Mouse (Mus musculus): ENCODE measurements around the gene Pde6b. TPM values are rescaled to one million over a fixed set of nuclear protein-coding genes. Genes with fewer than 3 reads are reported as not detected.

Pde6b gene
- total and polyA plus RNA-seq, 3 experiments, result 0.49 TPM; not detected in 2

GRCm38 (mm10) chr5:108433804-108434587 is 45.8 kb downstream of the Pde6b start, which contains the start of gene Atp5k:
Atp5k (minus strand) TSS chr5:108434448.
- ATAC-seq (ENCODE audit: extremely low read depth, insufficient number of reproducible peaks, low FRiP score, poor library complexity, severe bottlenecking), result peak; percentile 88
- peaks cover 30% of the 10 kb centered on the region for H3K27me3 ChIP-seq (ENCODE audit: insufficient read depth, low read length)
- peak; percentile 91 for DNase-seq (ENCODE audit: low spot score)
- TF ChIP-seq POLR2AphosphoS5 (IDR thresholded peaks at IDR 0.05; ENCODE audit: insufficient replicate concordance, low read depth, low read length) (no peak), CTCF (IDR thresholded peaks at IDR 0.05; ENCODE audit: low read depth, low read length) (peak; percentile 84), TAL1 (conservative IDR thresholded peaks at IDR 0.05; ENCODE audit: low read depth, low read length) (no peak)
- peak within 1 kb of the TSS; percentile 89 for H3K4me3 ChIP-seq (ENCODE audit: low read depth, low read length)
- H3K9me3 ChIP-seq (replicated peaks), result no peaks in the 10 kb centered on the region
- peaks cover 32% of the 10 kb centered on the region for H3K4me1 ChIP-seq (ENCODE audit: insufficient read depth, low read depth, low read length)
- peaks cover 43% of the 10 kb centered on the region for H3K36me3 ChIP-seq (replicated peaks)

DNA sequence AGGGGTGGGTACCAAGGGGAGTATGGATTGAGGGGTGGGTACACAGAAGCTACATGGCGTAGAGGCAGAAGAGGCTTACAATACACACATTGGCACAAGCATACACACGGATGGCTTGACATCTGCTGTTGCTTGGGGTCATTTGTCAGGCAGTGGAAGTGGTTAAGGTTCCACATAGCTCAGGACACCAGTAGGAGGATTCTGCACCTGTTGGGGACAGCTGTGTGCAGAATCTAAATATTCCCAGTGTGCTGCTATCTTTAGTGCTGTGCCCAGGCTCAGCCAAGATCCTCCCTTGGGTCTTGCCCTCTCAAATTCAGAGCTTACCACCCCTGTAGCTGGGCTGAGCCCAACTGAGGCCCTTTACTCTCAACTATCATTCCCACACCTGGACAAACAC is 47.9 kb downstream of the Pde6b start:
- TF ChIP-seq GATA2 (IDR thresholded peaks at IDR 0.05; ENCODE audit: borderline replicate concordance, low read depth, low read length) (no peak), CTCF (IDR thresholded peaks at IDR 0.05; ENCODE audit: low read depth, low read length) (no peak), TAL1 (conservative IDR thresholded peaks at IDR 0.05; ENCODE audit: low read depth, low read length) (no peak), GATA1 (IDR thresholded peaks at IDR 0.05; ENCODE audit: borderline replicate concordance, low read length) (no peak), POLR2AphosphoS5 (IDR thresholded peaks at IDR 0.05; ENCODE audit: insufficient replicate concordance, low read depth, low read length) (no peak)
- DNase-seq (ENCODE audit: low spot score) (no peak), ATAC-seq (ENCODE audit: extremely low read depth, insufficient number of reproducible peaks, low FRiP score, poor library complexity, severe bottlenecking) (no peak)
- H3K9me3 ChIP-seq (replicated peaks), result no peaks in the 10 kb centered on the region
- peaks cover 23% of the 10 kb centered on the region for H3K36me3 ChIP-seq (replicated peaks)
- H3K4me1 ChIP-seq (ENCODE audit: insufficient read depth, low read depth, low read length), result peaks cover 33% of the 10 kb centered on the region
- H3K27me3 ChIP-seq (ENCODE audit: insufficient read depth, low read length), result peaks cover 38% of the 10 kb centered on the region
- H3K4me3 ChIP-seq (ENCODE audit: low read depth, low read length), result no peak overlapping the region

GRCm38 (mm10) chr5:108446973-108447372 is 58.8 kb downstream of the Pde6b start:
- Histone ChIP-seq H3K9me3 (replicated peaks) (no peaks in the 10 kb centered on the region), H3K27me3 (ENCODE audit: insufficient read depth, low read length) (peaks cover 69% of the 10 kb centered on the region), H3K36me3 (replicated peaks) (no peaks in the 10 kb centered on the region), H3K4me3 (ENCODE audit: low read depth, low read length) (no peak overlapping the region), H3K4me1 (ENCODE audit: insufficient read depth, low read depth, low read length) (no peaks in the 10 kb centered on the region)
- DNase-seq (ENCODE audit: low spot score) (no peak), ATAC-seq (ENCODE audit: extremely low read depth, insufficient number of reproducible peaks, low FRiP score, poor library complexity, severe bottlenecking) (no peak)
- TF ChIP-seq POLR2AphosphoS5 (IDR thresholded peaks at IDR 0.05; ENCODE audit: insufficient replicate concordance, low read depth, low read length) (no peak), TAL1 (conservative IDR thresholded peaks at IDR 0.05; ENCODE audit: low read depth, low read length) (no peak), GATA1 (IDR thresholded peaks at IDR 0.05; ENCODE audit: borderline replicate concordance, low read length) (no peak), CTCF (IDR thresholded peaks at IDR 0.05; ENCODE audit: low read depth, low read length) (no peak), GATA2 (IDR thresholded peaks at IDR 0.05; ENCODE audit: borderline replicate concordance, low read depth, low read length) (no peak)

- no peaks in the 10 kb centered on the region for H3K36me3 ChIP-seq (replicated peaks)
- no peaks in the 10 kb centered on the region for H3K9me3 ChIP-seq (replicated peaks)
- H3K4me1 ChIP-seq (ENCODE audit: insufficient read depth, low read depth, low read length), result no peaks in the 10 kb centered on the region
- DNase-seq (ENCODE audit: low spot score) (no peak), ATAC-seq (ENCODE audit: extremely low read depth, insufficient number of reproducible peaks, low FRiP score, poor library complexity, severe bottlenecking) (no peak)
- H3K4me3 ChIP-seq (ENCODE audit: low read depth, low read length), result no peak overlapping the region
- TF ChIP-seq GATA2 (IDR thresholded peaks at IDR 0.05; ENCODE audit: borderline replicate concordance, low read depth, low read length) (no peak), CTCF (IDR thresholded peaks at IDR 0.05; ENCODE audit: low read depth, low read length) (no peak), TAL1 (conservative IDR thresholded peaks at IDR 0.05; ENCODE audit: low read depth, low read length) (no peak), POLR2AphosphoS5 (IDR thresholded peaks at IDR 0.05; ENCODE audit: insufficient replicate concordance, low read depth, low read length) (no peak), GATA1 (IDR thresholded peaks at IDR 0.05; ENCODE audit: borderline replicate concordance, low read length) (no peak)
- peaks cover 69% of the 10 kb centered on the region for H3K27me3 ChIP-seq (ENCODE audit: insufficient read depth, low read length)
Measured at GRCm38 (mm10) chr5:108447857-108448256, 59.7 kb downstream of the Pde6b start.

DNA sequence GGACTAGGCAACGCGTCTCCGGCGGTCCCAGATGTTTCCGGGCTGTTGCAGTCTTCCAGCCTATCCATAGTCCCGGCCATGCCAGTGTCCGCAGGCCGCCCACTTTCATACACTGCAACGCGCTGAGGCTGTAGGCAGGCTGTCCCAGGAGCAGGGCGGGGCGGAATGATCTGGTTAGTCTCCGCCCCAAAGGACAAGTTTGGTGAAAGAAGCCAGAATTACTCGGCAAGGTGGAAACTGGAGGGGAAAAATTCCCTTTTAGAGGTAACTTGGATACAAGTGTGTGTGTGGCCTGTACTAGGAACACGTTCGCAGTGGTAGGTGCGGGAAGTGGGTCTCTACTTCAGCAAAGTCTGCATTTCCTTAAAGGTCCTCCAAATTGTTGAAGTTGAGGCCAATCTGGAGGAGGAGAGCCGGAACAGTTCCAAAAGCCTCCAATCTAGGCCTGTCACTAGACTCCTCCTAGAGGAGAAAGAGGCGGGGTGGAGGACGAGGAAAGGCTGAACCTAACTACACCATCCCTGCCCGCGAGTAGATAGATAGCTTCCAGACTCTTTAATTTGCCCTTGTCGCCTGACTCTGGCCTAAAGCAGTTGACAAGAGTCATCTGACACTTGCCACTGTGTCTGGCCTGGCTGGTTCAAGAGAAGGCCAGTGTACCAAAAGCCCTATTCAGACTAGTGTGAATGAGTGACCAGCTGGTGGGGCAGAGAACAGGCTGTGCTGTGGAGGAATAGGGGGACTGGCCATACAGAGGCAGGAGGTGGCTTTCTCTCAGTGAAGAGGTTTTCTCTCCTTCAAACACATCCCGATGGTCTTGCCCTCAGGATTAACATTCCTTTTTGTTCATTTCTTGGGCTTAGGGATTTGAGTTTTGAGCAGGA is 60.8 kb downstream of the Pde6b start, which contains the start of gene Mfsd7a:
TSS of gene Mfsd7a (minus strand) at position 107 of the 884 bp plus-strand sequence.
- Histone ChIP-seq H3K4me3 (ENCODE audit: low read depth, low read length) (no peak within 1 kb of the TSS), H3K36me3 (replicated peaks) (no peaks in the 10 kb centered on the region), H3K4me1 (ENCODE audit: insufficient read depth, low read depth, low read length) (no peaks in the 10 kb centered on the region), H3K27me3 (ENCODE audit: insufficient read depth, low read length) (peaks cover 61% of the 10 kb centered on the region), H3K9me3 (replicated peaks) (no peaks in the 10 kb centered on the region)
- ATAC-seq (ENCODE audit: extremely low read depth, insufficient number of reproducible peaks, low FRiP score, poor library complexity, severe bottlenecking) (no peak), DNase-seq (ENCODE audit: low spot score) (no peak)
- no peak for TF ChIP-seq GATA1 (IDR thresholded peaks at IDR 0.05; ENCODE audit: borderline replicate concordance, low read length)
- TF ChIP-seq POLR2AphosphoS5 (IDR thresholded peaks at IDR 0.05; ENCODE audit: insufficient replicate concordance, low read depth, low read length), result no peak
- no peak for TF ChIP-seq GATA2 (IDR thresholded peaks at IDR 0.05; ENCODE audit: borderline replicate concordance, low read depth, low read length)
- no peak for TF ChIP-seq CTCF (IDR thresholded peaks at IDR 0.05; ENCODE audit: low read depth, low read length)

Data from G1E (cell line).